Mouse (Mus musculus): ENCODE measurements at regions not wholly inside any gene's neighbourhood (a gene's known extent, or its start where the extent isn't known, plus 50 kb on each side); places are given as distances from the start of the nearest gene placed in this dataset.

DNA sequence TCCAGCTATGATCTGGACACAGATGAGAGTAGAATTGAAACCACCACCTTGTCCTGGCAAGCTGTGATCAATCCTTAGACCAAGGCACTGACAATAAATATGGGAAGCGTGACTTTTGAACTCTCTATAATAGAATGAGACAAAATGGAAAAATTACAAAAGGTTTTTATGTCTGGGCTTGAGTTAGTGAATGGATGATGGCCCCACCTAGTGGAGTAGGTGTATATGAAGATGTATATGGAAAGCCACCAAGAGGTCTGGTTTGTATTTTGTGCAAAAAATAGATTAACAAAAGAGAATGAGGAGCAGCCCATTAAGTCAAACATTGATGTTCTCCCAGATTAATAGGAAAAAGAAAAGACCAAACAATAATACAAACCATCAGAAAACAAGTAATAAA lies 172.5 kb downstream of the Tacr3 start:
- in situ Hi-C loops (cut with MboI; ENCODE audit: unreplicated experiment in 2 of 2), result no loop called here

DNA sequence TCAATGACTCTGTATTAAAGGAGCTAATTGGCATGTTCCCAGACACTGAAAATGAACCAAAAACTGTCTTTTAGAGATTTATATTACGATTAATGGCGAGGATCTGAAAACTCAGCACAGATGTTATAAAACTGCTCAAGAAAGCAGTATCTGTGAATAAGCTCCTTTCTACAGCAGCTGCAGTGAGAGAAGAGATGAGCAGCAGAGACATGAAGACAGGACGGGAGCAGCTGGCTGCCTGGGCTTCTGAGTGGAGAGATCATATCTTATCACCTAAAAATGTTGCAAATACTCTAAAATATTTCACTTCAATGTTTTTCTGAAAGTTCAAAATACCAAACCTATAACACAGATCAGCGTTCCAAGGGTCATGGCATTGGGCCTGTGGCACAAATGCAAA lies 187.0 kb downstream of the Tacr3 start:
- in situ Hi-C loops (cut with MboI; ENCODE audit: unreplicated experiment in 2 of 2), result no loop called here

DNA sequence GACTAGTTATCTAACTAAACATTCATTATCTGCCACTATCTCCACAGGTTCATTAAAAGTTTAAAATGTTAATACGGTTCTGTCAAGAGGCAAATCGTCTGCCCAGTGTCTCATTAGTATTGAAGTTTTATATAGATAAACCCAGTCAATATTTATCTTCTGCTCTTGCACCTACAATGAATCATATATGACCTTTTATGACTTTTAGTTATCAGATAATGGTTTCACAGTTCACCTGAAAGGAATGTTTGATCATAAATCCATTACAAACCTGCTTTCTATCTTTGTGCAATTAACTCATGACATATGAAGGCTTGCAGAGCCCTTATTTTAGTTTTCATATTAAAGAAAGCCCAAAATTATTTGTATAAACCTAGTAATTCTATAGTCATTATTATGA lies 188.0 kb upstream of the Cenpe start:
- in situ Hi-C loops (cut with MboI; ENCODE audit: unreplicated experiment in 2 of 2), result no loop called here

DNA sequence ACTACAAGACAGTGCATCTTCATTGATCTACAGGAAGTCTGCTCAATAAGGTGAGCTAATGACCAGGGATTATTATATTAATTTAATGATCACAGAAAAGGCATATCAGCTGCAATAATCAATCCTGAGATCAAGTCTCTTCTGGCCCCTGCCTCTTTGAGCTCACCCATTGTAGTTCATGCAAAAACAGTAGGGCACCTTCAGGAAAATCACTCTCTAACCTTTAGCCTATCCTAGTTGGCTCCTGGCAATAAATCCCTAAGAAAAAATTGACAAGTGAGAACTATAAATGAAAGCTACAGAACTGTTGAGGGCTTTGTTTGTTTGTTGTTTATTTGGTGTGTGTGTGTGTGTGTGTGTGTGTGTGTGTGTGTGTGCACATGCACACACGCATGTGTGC lies 187.5 kb upstream of the Cenpe start:
- in situ Hi-C loops (cut with MboI; ENCODE audit: unreplicated experiment in 2 of 2), result no loop called here

DNA sequence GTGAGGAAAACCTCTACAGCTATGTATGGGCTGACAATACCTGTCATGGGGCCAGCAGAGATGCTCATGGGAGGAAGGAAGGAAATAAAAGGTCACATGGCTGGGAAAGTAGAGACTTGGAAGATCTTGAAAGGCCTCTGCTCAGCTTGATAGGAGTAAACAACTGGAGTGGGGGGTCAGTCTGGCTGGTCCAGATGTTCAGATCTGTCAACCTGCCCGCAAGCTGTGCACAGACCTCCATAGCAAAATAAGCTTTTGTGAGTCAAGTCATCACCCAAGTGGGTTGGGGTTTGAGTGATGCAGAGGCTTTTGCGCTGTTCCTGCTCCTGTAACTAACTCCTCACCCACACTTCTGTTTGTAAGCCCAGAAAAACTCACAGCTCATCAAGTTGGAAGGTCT lies 179.9 kb upstream of the Cenpe start:
- in situ Hi-C loops (cut with MboI; ENCODE audit: unreplicated experiment in 2 of 2), result no loop called here

DNA sequence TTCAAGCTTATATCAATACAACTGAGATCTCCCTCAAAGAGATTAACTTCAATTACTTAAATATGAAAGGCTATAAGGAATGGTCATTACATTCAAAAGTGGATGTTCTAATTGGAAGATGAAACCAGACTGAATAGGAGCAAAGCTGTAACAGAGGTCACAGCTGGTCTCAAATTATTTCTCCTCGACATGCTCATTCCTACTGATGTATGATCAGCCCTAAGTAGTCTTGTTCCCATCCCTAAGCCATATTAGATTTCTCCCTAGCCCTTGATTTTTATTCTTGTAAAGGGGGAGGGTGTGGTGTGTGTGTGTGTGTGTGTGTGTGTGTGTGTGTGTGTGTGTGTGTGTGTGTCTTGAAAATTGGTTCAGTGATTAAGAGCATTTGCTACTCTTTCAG lies 175.0 kb upstream of the Cenpe start:
- in situ Hi-C loops (cut with MboI; ENCODE audit: unreplicated experiment in 2 of 2), result no loop called here

DNA sequence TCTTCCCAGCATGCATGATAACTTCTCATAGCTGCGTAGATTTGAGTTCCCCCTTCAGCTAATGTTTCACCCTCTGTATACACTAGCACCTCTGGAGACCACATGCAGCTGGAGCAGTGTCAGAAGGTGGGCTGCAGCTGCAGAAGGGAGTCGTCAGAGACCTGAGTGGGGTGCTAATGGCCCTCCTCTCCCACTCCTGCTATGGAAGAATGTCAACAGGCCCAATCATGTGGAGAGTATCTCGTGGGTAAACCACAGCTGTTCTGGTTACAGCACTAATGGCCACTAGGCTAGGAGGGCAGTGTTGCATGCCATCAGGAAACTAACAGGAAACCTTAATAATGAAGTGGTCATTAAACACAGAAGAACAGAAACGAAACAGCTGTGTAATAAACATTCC lies 170.1 kb upstream of the Cenpe start:
- in situ Hi-C loops (cut with MboI; ENCODE audit: unreplicated experiment in 2 of 2), result loop anchor here in 1 of 2 experiments (5.0 kb wide), 1 partner anchor 160 kb away; no protein-coding TSS in a partner anchor

DNA sequence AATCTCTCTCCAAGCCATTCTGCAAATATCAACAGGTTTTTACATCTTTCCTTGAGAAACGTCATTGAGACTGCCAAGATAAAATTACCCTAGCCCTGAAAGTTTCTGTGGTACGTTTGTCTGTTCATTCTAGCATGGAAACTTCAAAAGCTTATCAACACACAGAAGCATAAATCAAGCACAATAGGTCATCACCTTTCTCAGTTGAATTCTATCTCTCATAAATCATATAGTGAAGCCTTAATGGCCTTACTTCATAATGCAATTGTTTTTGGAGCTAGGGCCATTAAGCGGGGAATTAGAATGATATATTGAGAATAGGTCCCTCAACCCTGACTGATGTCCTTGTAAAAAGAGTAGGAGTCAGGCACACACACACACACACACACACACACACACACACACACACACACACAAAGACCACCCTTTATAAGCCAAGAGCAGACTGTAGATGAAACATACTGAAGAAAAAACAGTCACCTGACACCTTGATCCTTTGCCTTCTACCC lies 166.5 kb upstream of the Cenpe start:
- in situ Hi-C loops (cut with MboI; ENCODE audit: unreplicated experiment in 2 of 2), result no loop called here

DNA sequence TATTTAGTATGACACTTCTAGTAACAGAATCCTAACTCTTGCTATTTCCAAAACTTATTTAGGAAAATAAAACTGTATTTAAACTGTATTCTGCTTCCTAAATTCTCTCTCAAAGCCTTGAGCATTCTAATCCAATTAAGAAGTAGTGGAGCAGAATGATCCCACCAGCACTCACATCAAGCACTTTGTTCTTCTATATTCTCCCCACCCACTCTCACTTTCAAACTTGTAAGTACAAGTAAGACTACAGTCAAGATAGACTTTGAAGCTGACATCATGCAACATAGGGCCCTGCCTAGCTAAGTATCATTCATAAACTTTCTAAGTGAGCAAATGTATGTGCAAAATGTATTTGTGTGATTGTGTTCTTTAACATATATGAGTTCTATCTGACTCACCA lies 120.8 kb upstream of the Cenpe start:
- in situ Hi-C loops (cut with MboI; ENCODE audit: unreplicated experiment in 2 of 2), result no loop called here

DNA sequence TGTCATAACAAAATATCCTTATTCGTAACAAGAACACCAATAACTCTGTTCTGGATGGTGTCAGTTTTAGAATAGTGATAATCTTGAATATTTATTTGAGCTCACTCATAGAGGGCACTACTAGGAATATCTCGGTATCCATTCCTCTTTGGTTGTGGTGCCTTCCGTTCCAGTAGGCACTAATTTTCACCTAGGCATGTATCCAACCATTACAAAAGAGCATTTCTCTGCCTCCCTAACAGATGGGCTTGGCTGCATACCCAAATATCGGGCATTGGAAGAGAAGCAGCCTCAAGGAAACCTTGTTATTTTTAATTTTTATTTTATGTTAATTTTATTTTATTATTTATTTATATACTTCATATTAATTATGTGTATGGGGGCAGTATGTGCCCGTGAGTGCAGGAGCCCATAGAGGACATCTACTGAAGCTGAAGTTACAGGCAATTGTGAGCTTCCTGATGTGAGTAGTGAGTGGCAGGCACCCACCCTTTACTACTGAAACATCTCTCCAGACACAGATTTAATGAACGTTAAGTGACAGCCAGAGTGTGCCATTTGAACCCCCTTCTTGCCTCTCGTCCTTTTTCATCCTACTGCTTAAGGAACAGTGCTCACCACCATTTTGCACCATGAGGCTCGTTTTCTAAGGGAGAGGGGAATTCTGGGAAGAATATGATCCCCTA lies 111.3 kb upstream of the Cenpe start:
- in situ Hi-C loops (cut with MboI; ENCODE audit: unreplicated experiment in 2 of 2), result no loop called here

All from v-Abl transformed pro-B cells (cell line).